Mouse (Mus musculus): ENCODE measurements around the gene Hoxb13. TPM values are rescaled to one million over a fixed set of nuclear protein-coding genes. Genes with fewer than 3 reads are reported as not detected.

Gene Hoxb13
- polyA plus RNA-seq, 1 experiment: 0.10 TPM

DNA sequence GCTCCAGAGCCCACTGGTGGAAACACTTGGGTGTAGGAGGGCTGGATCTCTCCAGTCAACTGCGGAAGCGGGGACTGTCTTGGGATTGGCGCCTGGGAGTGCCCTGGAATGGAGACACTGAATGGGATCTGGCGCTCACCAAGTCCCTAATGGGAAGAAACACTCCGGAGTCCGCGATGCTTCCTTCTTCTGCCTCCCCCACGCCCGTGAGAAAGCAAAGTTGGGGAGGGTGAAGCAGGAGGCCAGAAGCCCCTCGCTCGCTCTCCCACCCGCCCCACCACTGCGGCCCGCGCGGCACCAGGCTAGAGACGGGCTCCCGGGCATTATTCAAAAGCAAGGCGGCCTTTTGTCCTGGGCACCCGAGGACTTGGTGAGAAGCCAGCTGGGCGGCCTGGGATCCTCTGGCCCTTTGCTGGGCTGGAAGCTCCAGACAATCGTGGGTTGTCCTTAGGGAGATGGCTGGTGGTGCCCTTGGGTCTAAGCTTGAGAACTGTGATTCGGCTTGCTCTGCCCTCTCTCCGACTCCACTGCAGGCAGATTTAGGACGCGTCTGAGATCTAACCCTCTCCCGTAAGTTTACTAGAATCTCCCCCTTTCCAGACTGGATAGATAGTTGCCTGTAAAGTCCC, 16.5 kb upstream of the Hoxb13 start:
- Histone ChIP-seq H3K27me3 (ENCODE audit: control insufficient read depth, insufficient read depth, insufficient read length) (peaks cover 62% of the 10 kb centered on the region), H3K4me2 (ENCODE audit: low read depth) (no peak overlapping the region), H3K79me2 (ENCODE audit: control insufficient read depth, insufficient read depth) (no peaks in the 10 kb centered on the region), H3K4me3 (no peak overlapping the region), H3ac (ENCODE audit: control insufficient read depth, insufficient read length) (no peak overlapping the region), H3K36me3 (ENCODE audit: control insufficient read depth, insufficient read depth) (no peaks in the 10 kb centered on the region)
- TF ChIP-seq MYOD1 (IDR thresholded peaks at IDR 0.05; ENCODE audit: control insufficient read depth in 1 of 3, insufficient read length in 2 of 3, low read depth in 2 of 3) (no peak), USF1 (IDR thresholded peaks at IDR 0.05; ENCODE audit: low read depth) (no peak), REST (IDR thresholded peaks at IDR 0.05; ENCODE audit: insufficient read depth, insufficient read length) (no peak), MYOG (IDR thresholded peaks at IDR 0.05; ENCODE audit: control insufficient read depth in 1 of 3, insufficient read depth in 1 of 3, insufficient read length in 2 of 3, low read depth in 2 of 3) (no peak), SRF (IDR thresholded peaks at IDR 0.05; ENCODE audit: control insufficient read depth, insufficient read length, low read depth) (no peak), POLR2A (IDR thresholded peaks at IDR 0.05; ENCODE audit: insufficient read length, low read depth) (no peak), TCF12 (IDR thresholded peaks at IDR 0.05; ENCODE audit: insufficient read depth, poor library complexity, severe bottlenecking) (no peak), POLR2AphosphoS2 (IDR thresholded peaks at IDR 0.05; ENCODE audit: insufficient read length, low read depth) (no peak), CEBPB (IDR thresholded peaks at IDR 0.05; ENCODE audit: insufficient read depth, poor library complexity, severe bottlenecking) (no peak), TCF3 (IDR thresholded peaks at IDR 0.05; ENCODE audit: insufficient read length, low read depth) (no peak), MAX (IDR thresholded peaks at IDR 0.05; ENCODE audit: low read depth) (no peak), E2F4 (IDR thresholded peaks at IDR 0.05; ENCODE audit: insufficient read depth) (no peak)

DNA sequence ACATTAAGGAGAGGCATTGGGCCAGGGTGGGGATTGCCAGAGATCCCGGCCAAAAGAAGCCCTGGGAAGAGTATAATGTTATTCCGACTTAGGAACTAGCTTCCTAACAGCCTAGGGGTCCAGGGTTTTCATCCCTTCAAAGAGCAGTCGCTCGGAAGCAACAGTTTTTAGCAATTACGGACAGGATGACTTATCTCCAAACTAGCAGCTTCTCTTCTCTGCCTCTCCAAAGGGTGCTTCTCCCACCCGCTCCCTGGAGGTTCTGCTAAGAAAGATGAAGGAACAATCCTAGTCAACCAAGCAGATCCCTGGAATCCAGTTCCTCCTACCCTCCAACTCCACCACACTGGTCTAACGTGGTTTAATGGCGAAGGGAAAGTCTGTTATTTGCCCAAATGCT, 15.8 kb upstream of the Hoxb13 start:
- Histone ChIP-seq H3K79me2 (ENCODE audit: control insufficient read depth, insufficient read depth) (no peaks in the 10 kb centered on the region), H3K27me3 (ENCODE audit: control insufficient read depth, insufficient read depth, insufficient read length) (peaks cover 56% of the 10 kb centered on the region), H3K4me3 (no peak overlapping the region), H3ac (ENCODE audit: control insufficient read depth, insufficient read length) (no peak overlapping the region), H3K4me2 (ENCODE audit: low read depth) (no peak overlapping the region), H3K36me3 (ENCODE audit: control insufficient read depth, insufficient read depth) (no peaks in the 10 kb centered on the region)
- TF ChIP-seq SRF (IDR thresholded peaks at IDR 0.05; ENCODE audit: control insufficient read depth, insufficient read length, low read depth) (no peak), TCF3 (IDR thresholded peaks at IDR 0.05; ENCODE audit: insufficient read length, low read depth) (no peak)

- no peaks in the 10 kb centered on the region for H3K79me2 ChIP-seq (ENCODE audit: control insufficient read depth, insufficient read depth)
- H3K4me2 ChIP-seq (ENCODE audit: low read depth): no peak overlapping the region
- H3ac ChIP-seq (ENCODE audit: control insufficient read depth, insufficient read length): no peak overlapping the region
- H3K27me3 ChIP-seq (ENCODE audit: control insufficient read depth, insufficient read depth, insufficient read length): peaks cover 53% of the 10 kb centered on the region
- H3K36me3 ChIP-seq (ENCODE audit: control insufficient read depth, insufficient read depth): no peaks in the 10 kb centered on the region
- TF ChIP-seq TCF12 (IDR thresholded peaks at IDR 0.05; ENCODE audit: insufficient read depth, poor library complexity, severe bottlenecking): no peak
- no peak for TF ChIP-seq MYOD1 (IDR thresholded peaks at IDR 0.05; ENCODE audit: control insufficient read depth in 1 of 3, insufficient read length in 2 of 3, low read depth in 2 of 3)
- no peak for TF ChIP-seq POLR2AphosphoS2 (IDR thresholded peaks at IDR 0.05; ENCODE audit: insufficient read length, low read depth)
- no peak for TF ChIP-seq USF1 (IDR thresholded peaks at IDR 0.05; ENCODE audit: low read depth)
- TF ChIP-seq SRF (IDR thresholded peaks at IDR 0.05; ENCODE audit: control insufficient read depth, insufficient read length, low read depth): no peak
- no peak for TF ChIP-seq MAX (IDR thresholded peaks at IDR 0.05; ENCODE audit: low read depth)
- no peak for TF ChIP-seq MYOG (IDR thresholded peaks at IDR 0.05; ENCODE audit: control insufficient read depth in 1 of 3, insufficient read depth in 1 of 3, insufficient read length in 2 of 3, low read depth in 2 of 3)
- TF ChIP-seq E2F4 (IDR thresholded peaks at IDR 0.05; ENCODE audit: insufficient read depth): no peak
- TF ChIP-seq TCF3 (IDR thresholded peaks at IDR 0.05; ENCODE audit: insufficient read length, low read depth): no peak
- no peak for TF ChIP-seq CEBPB (IDR thresholded peaks at IDR 0.05; ENCODE audit: insufficient read depth, poor library complexity, severe bottlenecking)
- TF ChIP-seq REST (IDR thresholded peaks at IDR 0.05; ENCODE audit: insufficient read depth, insufficient read length): no peak
- no peak for TF ChIP-seq POLR2A (IDR thresholded peaks at IDR 0.05; ENCODE audit: insufficient read length, low read depth)
- no peak overlapping the region for H3K4me3 ChIP-seq
These were observed 15.1 kb upstream of the Hoxb13 start for GRCm38 (mm10) chr11:96178911-96179503.

- TF ChIP-seq TCF3 (IDR thresholded peaks at IDR 0.05; ENCODE audit: insufficient read length, low read depth): no peak
- TF ChIP-seq REST (IDR thresholded peaks at IDR 0.05; ENCODE audit: insufficient read depth, insufficient read length): no peak
- TF ChIP-seq TCF12 (IDR thresholded peaks at IDR 0.05; ENCODE audit: insufficient read depth, poor library complexity, severe bottlenecking): no peak
- no peak for TF ChIP-seq POLR2A (IDR thresholded peaks at IDR 0.05; ENCODE audit: insufficient read length, low read depth)
- TF ChIP-seq MYOD1 (IDR thresholded peaks at IDR 0.05; ENCODE audit: control insufficient read depth in 1 of 3, insufficient read length in 2 of 3, low read depth in 2 of 3): no peak
- no peak for TF ChIP-seq CEBPB (IDR thresholded peaks at IDR 0.05; ENCODE audit: insufficient read depth, poor library complexity, severe bottlenecking)
- no peak for TF ChIP-seq E2F4 (IDR thresholded peaks at IDR 0.05; ENCODE audit: insufficient read depth)
- TF ChIP-seq MYOG (IDR thresholded peaks at IDR 0.05; ENCODE audit: control insufficient read depth in 1 of 3, insufficient read depth in 1 of 3, insufficient read length in 2 of 3, low read depth in 2 of 3): no peak
- TF ChIP-seq SRF (IDR thresholded peaks at IDR 0.05; ENCODE audit: control insufficient read depth, insufficient read length, low read depth): no peak
- no peak for TF ChIP-seq USF1 (IDR thresholded peaks at IDR 0.05; ENCODE audit: low read depth)
- no peak for TF ChIP-seq MAX (IDR thresholded peaks at IDR 0.05; ENCODE audit: low read depth)
- no peak overlapping the region for H3ac ChIP-seq (ENCODE audit: control insufficient read depth, insufficient read length)
- H3K36me3 ChIP-seq (ENCODE audit: control insufficient read depth, insufficient read depth): no peaks in the 10 kb centered on the region
- no peaks in the 10 kb centered on the region for H3K79me2 ChIP-seq (ENCODE audit: control insufficient read depth, insufficient read depth)
- H3K4me2 ChIP-seq (ENCODE audit: low read depth): no peak overlapping the region
- H3K27me3 ChIP-seq (ENCODE audit: control insufficient read depth, insufficient read depth, insufficient read length): peaks cover 55% of the 10 kb centered on the region
- H3K4me3 ChIP-seq: no peak overlapping the region
These were observed 13.1 kb upstream of the Hoxb13 start for GRCm38 (mm10) chr11:96181061-96181460.

Measured in myocyte (in vitro differentiated cells).